Mouse (Mus musculus): ENCODE measurements around the gene Vmn2r36. TPM values are rescaled to one million over a fixed set of nuclear protein-coding genes. Genes with fewer than 3 reads are reported as not detected.
"Not testable (repeated sequence)": the region's sequence is repeated elsewhere in the genome, so short reads cannot be mapped to it uniquely, and the experiment has no call there.

Vmn2r36 gene
- total RNA-seq (2021): not detected
- long read RNA-seq, experiment 1: 0 reads
- long read RNA-seq, experiment 2: 0 reads

DNA sequence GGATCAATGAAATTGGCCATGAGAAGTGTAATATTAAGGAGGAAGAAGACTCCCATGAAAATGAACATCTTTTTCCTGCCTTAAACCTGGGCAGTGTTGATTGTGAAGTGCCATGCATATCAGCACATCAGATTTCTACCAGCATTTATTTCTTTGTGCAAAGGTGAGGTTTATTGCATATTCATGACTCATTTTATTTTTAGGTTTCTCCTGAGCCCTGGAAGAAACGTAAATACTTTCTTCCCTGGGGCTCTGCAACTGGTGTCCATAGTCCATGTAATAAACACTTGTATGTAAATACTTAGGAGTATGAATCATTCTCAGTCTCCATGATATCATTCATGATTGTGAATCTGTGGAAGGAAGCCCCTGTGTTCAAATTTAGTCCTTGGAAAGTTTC is at the start of gene Vmn2r36:
Vmn2r36 (minus strand) TSS at position 101 of the 400 bp plus-strand sequence.
- DNase-seq: not testable (repeated sequence)

Other genes with a start within 250 kb of the Vmn2r36 start
- not detected for gene Vmn2r34, start 213.0 kb downstream of the Vmn2r36 start, total RNA-seq (2021)
- not detected for gene Vmn2r35, start 82.6 kb downstream of the Vmn2r36 start, total RNA-seq (2021)

Measured in gastrocnemius, postnatal 25 days (tissue).